Mouse (Mus musculus) kidney, adult 18-20 months (tissue): ENCODE results near the gene Zdhhc18.

ENCODE experiments used
- DNase-seq: peaks from one replicate; pipeline ENCODE4 v3.0.0; 2021

Zdhhc18 gene

DNA sequence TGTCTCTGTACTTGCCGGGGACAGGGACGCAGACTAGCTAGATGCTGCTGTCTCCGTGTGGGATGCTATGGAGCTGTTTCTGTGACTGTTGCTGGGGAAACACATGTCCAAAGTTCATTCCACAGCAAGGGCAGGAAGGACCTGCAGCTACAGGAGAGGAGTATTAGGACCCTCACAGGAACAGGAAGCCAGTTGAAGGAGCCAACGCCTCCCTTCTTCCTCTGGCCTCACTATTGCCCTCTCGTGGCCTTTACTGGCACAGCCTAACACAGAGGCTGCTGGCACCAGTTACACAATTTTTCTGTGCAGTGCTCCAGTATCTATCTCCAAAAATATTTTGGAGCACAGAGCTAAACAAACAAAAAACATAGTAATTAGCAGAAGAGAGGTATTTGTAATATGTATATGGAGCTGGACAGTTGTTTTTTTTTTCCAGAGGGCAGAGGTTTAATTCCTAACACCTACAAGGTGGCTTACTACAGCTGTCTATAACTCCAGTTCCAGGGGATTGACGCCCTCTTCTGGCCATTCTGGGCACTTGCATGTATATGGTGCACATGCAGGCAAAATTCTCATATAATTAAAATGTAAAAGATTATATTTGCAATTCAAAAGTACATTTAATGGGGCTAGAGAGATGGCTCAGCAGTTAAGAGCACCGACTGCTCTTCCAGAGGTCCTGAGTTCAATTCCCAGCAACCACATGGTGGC is at the start of gene Zdhhc18:
Gene Zdhhc18, minus strand, starts transcription at position 166 of the 711 bp plus-strand sequence.
- DNase-seq: peak; percentile 89

GRCm38 (mm10) chr4:133695363-133695762 is 45.4 kb upstream of the Zdhhc18 start:
- no peak for DNase-seq

GRCm38 (mm10) chr4:133690252-133690651 is 40.3 kb upstream of the Zdhhc18 start:
- DNase-seq: no peak

GRCm38 (mm10) chr4:133688417-133689067 is 38.6 kb upstream of the Zdhhc18 start:
- no peak for DNase-seq

GRCm38 (mm10) chr4:133687126-133687525 is 37.2 kb upstream of the Zdhhc18 start:
- DNase-seq: no peak

GRCm38 (mm10) chr4:133686512-133686911 is 36.6 kb upstream of the Zdhhc18 start:
- DNase-seq: no peak

- no peak for DNase-seq
These were observed 30.3 kb upstream of the Zdhhc18 start for GRCm38 (mm10) chr4:133680206-133680786.

GRCm38 (mm10) chr4:133679629-133680028 is 29.7 kb upstream of the Zdhhc18 start:
- DNase-seq: no peak

DNA sequence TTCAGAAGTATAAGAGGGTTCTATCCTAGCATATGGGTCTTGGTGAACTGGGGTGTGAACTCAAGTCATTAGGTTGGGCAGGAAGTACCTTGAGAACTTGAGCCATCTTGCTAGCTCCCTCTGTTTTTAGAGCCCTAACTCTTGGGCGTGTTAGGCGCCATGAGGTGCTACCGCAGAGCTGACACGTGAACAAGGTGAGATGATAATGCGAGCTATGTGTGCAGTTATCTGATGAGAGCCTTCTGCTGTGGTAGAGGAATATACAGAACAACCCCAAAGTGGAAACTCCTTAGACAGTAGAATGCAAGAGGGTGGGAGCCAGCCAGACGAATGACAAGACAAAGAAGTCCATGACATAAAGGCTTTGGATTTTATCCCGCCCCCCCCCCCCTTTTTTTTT is 27.3 kb upstream of the Zdhhc18 start:
- DNase-seq: no peak

DNA sequence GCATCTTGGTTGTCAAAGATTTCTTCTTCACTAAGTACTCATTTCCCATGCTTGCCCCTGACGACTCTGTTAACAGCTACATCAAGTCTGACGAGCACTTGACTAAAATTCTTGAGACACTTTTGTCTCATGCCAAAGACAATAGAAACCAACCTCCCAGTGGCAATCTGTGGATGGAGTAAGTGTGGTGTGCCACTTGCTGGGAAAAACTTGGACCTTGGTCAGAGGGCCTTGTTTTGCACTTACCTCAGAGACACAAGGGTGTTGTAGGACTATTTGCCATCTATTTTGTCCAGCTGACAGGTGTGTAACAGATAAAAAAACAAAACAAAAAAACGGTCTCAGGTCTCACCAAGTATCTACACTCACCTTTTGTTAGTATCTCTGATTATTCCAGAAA is 26.2 kb upstream of the Zdhhc18 start:
- DNase-seq: no peak

DNA sequence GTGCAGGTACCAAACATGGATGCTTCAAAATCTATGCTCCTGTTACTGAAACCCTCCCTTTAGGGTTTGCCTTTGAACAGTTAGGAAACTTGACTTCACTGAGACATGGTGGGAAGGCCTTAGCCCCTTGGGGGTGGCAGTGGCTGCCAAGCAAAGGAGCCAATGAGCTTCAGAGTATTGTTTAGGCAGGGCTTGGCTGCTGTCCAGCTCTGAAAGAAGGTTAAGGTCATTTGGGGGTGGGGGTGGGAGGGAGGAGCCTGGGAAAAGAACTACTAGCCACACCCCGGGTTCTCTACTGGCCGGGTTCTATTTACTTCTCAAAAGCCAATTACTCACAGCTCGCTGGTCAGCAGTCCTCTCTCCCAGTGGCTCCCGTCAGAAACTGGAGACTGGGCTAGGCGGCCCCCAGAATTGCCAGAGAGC is 25.7 kb upstream of the Zdhhc18 start:
- peak; percentile 70 for DNase-seq

DNA sequence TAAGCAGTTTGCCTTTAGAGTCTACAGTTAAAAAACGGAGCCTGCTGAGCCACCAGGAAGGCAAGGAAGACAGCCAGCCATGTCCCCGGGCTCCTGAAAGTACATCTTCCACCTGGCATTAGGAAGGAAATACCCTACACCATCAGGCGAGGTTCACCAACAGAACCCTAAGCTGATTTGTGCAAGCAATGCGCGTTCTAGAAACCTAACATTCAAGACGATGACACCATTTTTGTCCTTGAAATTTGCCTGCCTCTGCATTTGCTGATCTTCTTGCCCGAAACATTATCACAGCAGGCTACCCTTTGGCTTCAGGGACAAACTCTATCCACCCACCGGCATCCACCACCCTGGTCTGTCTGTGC is 24.4 kb upstream of the Zdhhc18 start:
- DNase-seq: no peak

DNA sequence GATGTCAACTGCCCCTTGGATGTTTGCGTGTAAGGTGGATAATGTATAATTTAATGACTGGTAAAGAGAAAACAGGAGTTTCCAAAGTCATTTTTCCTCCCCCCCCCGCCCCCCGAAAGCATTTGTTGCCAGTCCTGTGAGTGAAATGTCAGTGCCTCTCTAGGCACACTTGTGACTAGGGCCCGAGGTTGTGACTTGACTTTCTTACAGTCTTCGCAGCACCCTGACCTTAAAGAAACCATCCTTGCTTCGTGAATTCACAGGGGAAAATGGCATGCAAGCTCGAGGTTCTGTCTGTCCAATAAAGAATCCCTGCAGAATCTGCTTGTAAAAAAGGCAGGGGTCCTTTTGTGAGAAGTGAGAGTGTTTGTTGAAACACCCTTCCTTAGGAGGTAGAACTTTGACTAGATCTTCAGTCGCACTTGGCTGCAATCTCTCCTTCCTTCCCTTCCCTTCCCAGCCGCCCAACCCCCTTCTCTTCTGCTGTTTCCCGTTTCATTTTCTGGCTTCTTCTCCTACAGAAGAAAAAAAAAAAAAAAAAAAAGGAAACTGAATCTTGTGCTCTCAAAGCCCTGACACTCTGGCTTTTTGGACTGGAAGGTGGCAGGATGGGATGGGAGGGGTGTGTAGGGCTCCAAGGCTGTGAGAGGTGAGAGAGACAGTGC is 23.8 kb upstream of the Zdhhc18 start:
- peak; percentile 66 for DNase-seq

DNA sequence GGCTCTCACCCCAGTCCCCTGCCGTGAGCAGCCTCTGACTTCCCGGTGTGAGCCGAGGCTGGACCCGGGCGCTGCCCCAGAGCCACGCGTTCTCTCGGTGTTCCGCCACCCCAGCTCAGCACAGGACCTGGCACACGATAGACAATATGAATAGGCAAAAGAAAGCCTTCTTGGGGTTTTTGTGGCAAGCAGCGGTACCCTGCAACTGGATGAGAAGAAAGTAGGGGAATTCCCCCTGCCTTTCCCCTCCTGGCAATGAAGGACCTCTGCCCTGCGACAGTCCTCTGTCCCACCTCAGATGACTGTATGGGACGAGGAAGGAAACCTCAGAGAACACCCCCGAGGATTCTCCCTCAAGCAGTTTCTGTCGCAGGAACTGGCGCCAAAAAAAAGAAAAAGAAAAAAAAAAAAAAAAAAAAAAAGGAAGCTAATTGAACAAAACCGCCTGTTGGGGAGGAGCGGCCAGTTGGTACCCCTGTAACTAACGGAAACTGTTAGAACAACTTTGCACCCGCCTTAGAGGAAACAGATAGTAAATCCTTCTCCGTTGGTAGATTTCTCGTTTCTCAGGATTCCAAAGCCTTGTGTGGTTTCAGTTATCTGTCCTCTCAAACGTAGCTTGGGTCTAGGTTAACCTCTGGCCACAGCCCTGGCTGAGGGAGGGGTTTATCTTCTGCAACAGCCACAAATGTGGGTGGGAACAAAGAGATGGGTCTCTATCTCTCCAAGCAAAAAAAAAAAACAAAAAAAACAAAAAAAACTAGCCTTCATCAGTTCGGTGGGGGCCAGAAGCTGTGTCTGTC is 23.1 kb upstream of the Zdhhc18 start:
- peak; percentile 53 for DNase-seq

DNA sequence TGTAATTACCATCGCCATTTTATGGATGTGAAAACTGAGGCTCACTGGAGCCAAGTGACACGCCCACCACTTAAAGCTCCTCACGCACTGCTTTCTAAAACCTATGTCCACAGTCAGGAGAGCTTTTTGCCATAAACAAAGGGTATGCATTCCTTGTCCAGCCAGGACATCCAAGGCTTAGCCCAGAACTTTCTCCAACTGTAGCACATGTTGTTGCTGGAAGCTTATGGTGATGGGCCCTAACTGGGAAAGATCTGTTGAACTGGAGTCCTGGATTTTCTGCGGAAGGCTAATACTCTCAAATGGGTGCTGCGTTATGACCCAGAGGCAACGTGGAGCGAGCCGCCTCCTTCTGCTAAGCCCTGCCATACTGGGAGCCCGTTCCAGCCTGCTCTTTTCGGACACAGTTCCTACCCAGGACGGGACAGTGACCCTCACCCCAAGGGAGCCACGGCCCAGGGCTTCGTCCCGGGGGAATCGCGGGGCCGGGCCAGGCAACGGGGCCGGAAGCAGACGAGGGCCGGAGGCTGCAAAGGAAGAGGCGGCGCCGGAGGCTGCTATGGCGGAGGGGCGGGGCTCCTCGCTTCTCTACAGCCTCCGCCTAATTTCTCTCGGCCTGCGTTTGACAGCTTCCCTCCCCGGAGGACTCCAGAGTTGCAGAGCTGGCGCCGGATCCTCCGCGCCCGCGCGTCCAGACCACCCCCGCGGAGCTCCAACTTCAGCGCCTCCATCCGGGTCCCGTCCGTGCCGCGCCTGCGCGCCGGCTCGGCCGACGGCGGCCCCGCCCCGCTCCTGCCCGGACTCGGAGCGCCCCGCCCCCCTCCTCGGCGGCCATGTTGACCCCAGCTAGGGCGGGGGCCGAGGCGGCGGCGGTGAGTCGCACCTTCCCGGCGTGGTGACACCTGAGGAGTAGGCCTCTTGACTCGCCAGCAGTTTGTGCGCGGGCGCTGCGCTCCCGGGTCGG is 22.2 kb upstream of the Zdhhc18 start, which contains the start of gene Pigv:
Gene Pigv, minus strand, starts transcription at position 767 of the 964 bp plus-strand sequence.
- DNase-seq: peak; percentile 97

- peak; percentile 86 for DNase-seq
These were observed 21.4 kb upstream of the Zdhhc18 start for GRCm38 (mm10) chr4:133671184-133671880.

- DNase-seq: peak; percentile 38
These were observed 19.8 kb upstream of the Zdhhc18 start for GRCm38 (mm10) chr4:133669652-133670210.

- no peak for DNase-seq
These were observed 18.6 kb upstream of the Zdhhc18 start for GRCm38 (mm10) chr4:133668537-133668936.

GRCm38 (mm10) chr4:133666199-133666598 is 16.2 kb upstream of the Zdhhc18 start:
- DNase-seq: no peak

DNA sequence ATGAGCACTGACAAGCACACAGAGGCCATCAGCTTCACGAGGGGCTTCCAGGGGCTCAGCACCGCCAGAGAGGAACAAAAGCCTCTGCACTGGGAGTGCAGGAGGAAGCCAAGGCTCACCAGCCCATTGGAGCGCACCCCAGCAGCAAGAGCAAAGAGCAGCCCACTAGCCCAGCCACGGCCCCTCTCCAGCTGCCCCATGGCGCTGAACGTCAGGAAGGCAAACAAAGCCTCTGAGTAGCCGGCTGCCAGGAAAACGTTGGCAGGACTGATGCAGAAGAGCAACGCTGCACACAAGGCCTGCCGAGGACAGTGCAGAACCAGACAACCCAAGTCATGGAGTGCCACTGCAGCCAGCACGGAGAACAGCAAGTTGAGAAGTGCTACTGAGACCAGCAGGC is 15.2 kb upstream of the Zdhhc18 start:
- no peak for DNase-seq
